Mouse (Mus musculus) liver, embryonic 18 days (tissue): ENCODE measurements around the gene Gnpat. TPM values are rescaled to one million over a fixed set of nuclear protein-coding genes. Genes with fewer than 3 reads are reported as not detected.

Experiments
- polyA plus RNA-seq: library from polyadenylated mRNA; depleted of rRNA; stranded (reverse); fragments of >200 nt; gene quantifications from 2 replicates; pipeline ENCODE4 v1.2.3, GENCODE M21; 2012; rRNA removed

The Gnpat gene
- polyA plus RNA-seq: 26.8 and 30.2 TPM in 2 replicates

GRCm38 (mm10) chr8:124862321-124863162 is at the start of gene Gnpat, which contains the start of gene 2810004N23Rik:
Gnpat (plus strand) TSS chr8:124863033.
2810004N23Rik (minus strand) TSS chr8:124863120.

GRCm38 (mm10) chr8:124897386-124898250 is 34.8 kb downstream of the Gnpat start, which contains the start of the genes Exoc8 and Sprtn:
Exoc8 (minus strand) TSS chr8:124897705.
Sprtn (plus strand) TSS chr8:124897886.

Other genes with a start within 250 kb of the Gnpat start
- gene 2310022B05Rik, start 199.7 kb upstream of the Gnpat start, polyA plus RNA-seq: 8.0 and 8.3 TPM in 2 replicates
- 9.5 and 10.0 TPM in 2 replicates for gene Ttc13, start 141.1 kb upstream of the Gnpat start, polyA plus RNA-seq
- 4.8 and 4.9 TPM in 2 replicates for gene Arv1, start 140.9 kb upstream of the Gnpat start, polyA plus RNA-seq
- gene Fam89a, start 111.2 kb upstream of the Gnpat start, polyA plus RNA-seq: 3.0 and 3.6 TPM in 2 replicates
- 0.01 TPM in 2 replicates for gene Trim67, start 69.9 kb upstream of the Gnpat start, polyA plus RNA-seq
- 10.7 and 11.6 TPM in 2 replicates for gene 2810004N23Rik, start 87 bp downstream of the Gnpat start, polyA plus RNA-seq
- 2.7 and 3.0 TPM in 2 replicates for gene Exoc8, start 34.7 kb downstream of the Gnpat start, polyA plus RNA-seq
- gene Sprtn, start 34.9 kb downstream of the Gnpat start, polyA plus RNA-seq: 5.9 and 6.0 TPM in 2 replicates
- gene Egln1, start 86.3 kb downstream of the Gnpat start, polyA plus RNA-seq: 11.2 and 13.9 TPM in 2 replicates
- 25.6 and 28.6 TPM in 2 replicates for gene Tsnax, start 150.0 kb downstream of the Gnpat start, polyA plus RNA-seq
- gene Disc1, start 191.2 kb downstream of the Gnpat start, polyA plus RNA-seq: 0.37 and 0.51 TPM in 2 replicates